Mouse (Mus musculus): ENCODE data around the gene Mgat4a.

The Mgat4a gene

GRCm38 (mm10) chr1:37495698-37496321, 45.0 kb downstream of the Mgat4a start:
- no peak for DNase-seq (ENCODE audit: low read depth, low spot score)

GRCm38 (mm10) chr1:37495104-37495503, 45.7 kb downstream of the Mgat4a start:
- peak; percentile 50 for DNase-seq (ENCODE audit: low read depth, low spot score)

- no peak for DNase-seq (ENCODE audit: low read depth, low spot score)
Measured at GRCm38 (mm10) chr1:37491672-37492071, 49.1 kb downstream of the Mgat4a start.

- no peak for DNase-seq (ENCODE audit: low read depth, low spot score)
Measured at GRCm38 (mm10) chr1:37490691-37491212, 50.1 kb downstream of the Mgat4a start.

GRCm38 (mm10) chr1:37488531-37488930, 52.3 kb downstream of the Mgat4a start:
- DNase-seq (ENCODE audit: low read depth, low spot score), result no peak

GRCm38 (mm10) chr1:37486994-37487393, 53.8 kb downstream of the Mgat4a start:
- no peak for DNase-seq (ENCODE audit: low read depth, low spot score)

- DNase-seq (ENCODE audit: low read depth, low spot score), result no peak
Measured at GRCm38 (mm10) chr1:37486439-37486838, 54.4 kb downstream of the Mgat4a start.

- no peak for DNase-seq (ENCODE audit: low read depth, low spot score)
Measured at GRCm38 (mm10) chr1:37484612-37485011, 56.2 kb downstream of the Mgat4a start.

GRCm38 (mm10) chr1:37481331-37481730, 59.5 kb downstream of the Mgat4a start:
- DNase-seq (ENCODE audit: low read depth, low spot score), result no peak

- no peak for DNase-seq (ENCODE audit: low read depth, low spot score)
Measured at GRCm38 (mm10) chr1:37480731-37481130, 60.1 kb downstream of the Mgat4a start.

GRCm38 (mm10) chr1:37479759-37480158, 61.1 kb downstream of the Mgat4a start:
- no peak for DNase-seq (ENCODE audit: low read depth, low spot score)

GRCm38 (mm10) chr1:37479074-37479473, 61.7 kb downstream of the Mgat4a start:
- peak; percentile 67 for DNase-seq (ENCODE audit: low read depth, low spot score)

- no peak for DNase-seq (ENCODE audit: low read depth, low spot score)
Measured at GRCm38 (mm10) chr1:37478416-37478815, 62.4 kb downstream of the Mgat4a start.

GRCm38 (mm10) chr1:37477928-37478327, 62.9 kb downstream of the Mgat4a start:
- no peak for DNase-seq (ENCODE audit: low read depth, low spot score)

- no peak for DNase-seq (ENCODE audit: low read depth, low spot score)
Measured at GRCm38 (mm10) chr1:37477250-37477649, 63.6 kb downstream of the Mgat4a start.

GRCm38 (mm10) chr1:37475312-37475711, 65.5 kb downstream of the Mgat4a start:
- DNase-seq (ENCODE audit: low read depth, low spot score), result no peak

- DNase-seq (ENCODE audit: low read depth, low spot score), result no peak
Measured at GRCm38 (mm10) chr1:37474634-37475190, 66.1 kb downstream of the Mgat4a start.

- no peak for DNase-seq (ENCODE audit: low read depth, low spot score)
Measured at GRCm38 (mm10) chr1:37474046-37474445, 66.8 kb downstream of the Mgat4a start.

GRCm38 (mm10) chr1:37473251-37473650, 67.6 kb downstream of the Mgat4a start:
- DNase-seq (ENCODE audit: low read depth, low spot score), result no peak

- DNase-seq (ENCODE audit: low read depth, low spot score), result no peak
Measured at GRCm38 (mm10) chr1:37471179-37472148, 69.4 kb downstream of the Mgat4a start.

GRCm38 (mm10) chr1:37469007-37469406, 71.8 kb downstream of the Mgat4a start:
- no peak for DNase-seq (ENCODE audit: low read depth, low spot score)

GRCm38 (mm10) chr1:37467806-37468205, 73.0 kb downstream of the Mgat4a start:
- no peak for DNase-seq (ENCODE audit: low read depth, low spot score)
